Mouse (Mus musculus) cerebellum, adult 11-12 months (tissue): ENCODE measurements around the gene Por.
A peak's percentile ranks its signal among the peaks of the same experiment; 100 is the strongest.

Source experiments
- DNase-seq: peaks from one replicate; pipeline ENCODE4 v3.0.0; 2022

The Por gene

GRCm38 (mm10) chr5:135669741-135670275, at the start of gene Por:
TSS of gene Por (plus strand) at chr5:135670033.
- DNase-seq = no peak

- no peak for DNase-seq
Observed at GRCm38 (mm10) chr5:135620526-135620925, 49.3 kb upstream of the Por start.

- DNase-seq = no peak
Observed at GRCm38 (mm10) chr5:135621725-135622124, 48.1 kb upstream of the Por start.

- no peak for DNase-seq
Observed at GRCm38 (mm10) chr5:135623006-135623563, 46.7 kb upstream of the Por start.

- no peak for DNase-seq
Observed at GRCm38 (mm10) chr5:135628916-135629315, 40.9 kb upstream of the Por start.

GRCm38 (mm10) chr5:135629401-135629800, 40.4 kb upstream of the Por start:
- no peak for DNase-seq

GRCm38 (mm10) chr5:135630598-135630997, 39.2 kb upstream of the Por start:
- peak; percentile 26 for DNase-seq

- peak; percentile 97 for DNase-seq
Observed at GRCm38 (mm10) chr5:135632117-135632796, 37.6 kb upstream of the Por start, which contains the start of gene Rhbdd2. TSS of gene Rhbdd2 (plus strand) at chr5:135632618.

- no peak for DNase-seq
Observed at GRCm38 (mm10) chr5:135632797-135633144, 37.1 kb upstream of the Por start.

GRCm38 (mm10) chr5:135639760-135640458, 29.9 kb upstream of the Por start:
- DNase-seq = no peak

- DNase-seq = no peak
Observed at GRCm38 (mm10) chr5:135640459-135640789, 29.4 kb upstream of the Por start.

GRCm38 (mm10) chr5:135641028-135641427, 28.8 kb upstream of the Por start:
- no peak for DNase-seq

GRCm38 (mm10) chr5:135642686-135643551, 26.9 kb upstream of the Por start:
- peak; percentile 24 for DNase-seq

GRCm38 (mm10) chr5:135643552-135643842, 26.3 kb upstream of the Por start:
- DNase-seq = no peak

GRCm38 (mm10) chr5:135643869-135644268, 26.0 kb upstream of the Por start:
- DNase-seq = no peak

GRCm38 (mm10) chr5:135645330-135645729, 24.5 kb upstream of the Por start:
- DNase-seq = no peak

GRCm38 (mm10) chr5:135646038-135646437, 23.8 kb upstream of the Por start:
- no peak for DNase-seq

GRCm38 (mm10) chr5:135648461-135649308, 21.1 kb upstream of the Por start:
- no peak for DNase-seq

GRCm38 (mm10) chr5:135649309-135649633, 20.6 kb upstream of the Por start:
- DNase-seq = no peak

- no peak for DNase-seq
Observed at GRCm38 (mm10) chr5:135651536-135651935, 18.3 kb upstream of the Por start.

- no peak for DNase-seq
Observed at GRCm38 (mm10) chr5:135653209-135653608, 16.6 kb upstream of the Por start.

GRCm38 (mm10) chr5:135656046-135656445, 13.8 kb upstream of the Por start:
- DNase-seq = no peak

GRCm38 (mm10) chr5:135657128-135657527, 12.7 kb upstream of the Por start:
- DNase-seq = no peak
